Mouse (Mus musculus) activated CD4-positive, CD25-positive, alpha-beta regulatory T cell (primary cell): ENCODE measurements around the gene Ptpn7. TPM values are rescaled to one million over a fixed set of nuclear protein-coding genes. Genes with fewer than 3 reads are reported as not detected.

Source experiments
- polyA plus RNA-seq, 2 experiments: library from polyadenylated mRNA; unstranded; fragments of 100-300 nt; shearing (Covaris generic); gene quantifications; one replicate each; pipeline ENCODE4 v1.2.1; 2017

The Ptpn7 gene
- polyA plus RNA-seq = 100 to 1,000 TPM; 146 to 335 TPM

GRCm38 (mm10) chr1:135132473-135132872, at the start of gene Ptpn7:
Gene Ptpn7 (plus strand): TSS chr1:135132700.

GRCm38 (mm10) chr1:135105124-135105523, 27.4 kb upstream of the Ptpn7 start, which contains the start of gene Lgr6:
Gene Lgr6 (minus strand): TSS chr1:135105276.

GRCm38 (mm10) chr1:135146077-135146945, 13.8 kb downstream of the Ptpn7 start, which contains the start of gene Arl8a:
Gene Arl8a (plus strand): TSS chr1:135146824.

GRCm38 (mm10) chr1:135167435-135167834, 34.9 kb downstream of the Ptpn7 start, which contains the start of gene Gpr37l1:
Gene Gpr37l1 (minus strand): TSS chr1:135167681.

Other genes with a start within 250 kb of the Ptpn7 start
- 1 to 10 TPM; 7.3 to 8.1 TPM for gene Ppp1r12b, start 176.8 kb upstream of the Ptpn7 start, polyA plus RNA-seq
- gene Ube2t, start 170.1 kb upstream of the Ptpn7 start, polyA plus RNA-seq = 10 to 100 TPM in 1 of 2 experiments, 1 to 10 TPM in 1; 9.2 to 17.5 TPM
- under 1 TPM; 0.14 to 0.45 TPM for gene Lgr6, start 27.4 kb upstream of the Ptpn7 start, polyA plus RNA-seq
- 10 to 100 TPM; 52.3 to 78.5 TPM for gene Arl8a, start 14.1 kb downstream of the Ptpn7 start, polyA plus RNA-seq
- not detected for gene Gpr37l1, start 35.0 kb downstream of the Ptpn7 start, polyA plus RNA-seq
- gene Elf3, start 125.9 kb downstream of the Ptpn7 start, polyA plus RNA-seq = not detected
- 100 to 1,000 TPM in 1 of 2 experiments, 10 to 100 TPM in 1; 68.0 to 135 TPM for gene Rnpep, start 151.4 kb downstream of the Ptpn7 start, polyA plus RNA-seq
- 100 to 1,000 TPM; 124 to 161 TPM for gene Timm17a, start 181.1 kb downstream of the Ptpn7 start, polyA plus RNA-seq
- gene Lmod1, start 192.1 kb downstream of the Ptpn7 start, polyA plus RNA-seq = not detected
- under 1 TPM; 0.23 to 0.37 TPM for gene Shisa4, start 242.5 kb downstream of the Ptpn7 start, polyA plus RNA-seq